Mouse (Mus musculus) erythroblast, embryonic 14.5 days (primary cell): ENCODE results near the gene Lrmda.

Source experiments
- GATA1 ChIP-seq: IDR thresholded peaks from 2 replicates; pipeline ENCODE4 v1.6.1; 2012; ENCODE audit warnings: low read length, inconsistent platforms, mixed read lengths
- TAL1 ChIP-seq: IDR thresholded peaks from 3 replicates; pipeline ENCODE4 v1.6.1; 2012; ENCODE audit warnings: low read length, inconsistent platforms, mixed read lengths

- no peak for TF ChIP-seq GATA1
- TF ChIP-seq TAL1: no peak
Observed at GRCm38 (mm10) chr14:22410826-22411225, 391.3 kb downstream of the Lrmda start.
